Mouse (Mus musculus) mammary gland, adult 2 months (tissue): ENCODE measurements around the gene Stk32b. TPM values are rescaled to one million over a fixed set of nuclear protein-coding genes. Genes with fewer than 3 reads are reported as not detected.

Experiments used
- polyA plus RNA-seq: library from polyadenylated mRNA; depleted of rRNA; stranded (reverse); fragments of >200 nt; gene quantifications from 2 replicates; pipeline ENCODE4 v1.2.3, GENCODE M21; 2012; ENCODE audit warnings: low replicate concordance; rRNA removed

Gene Stk32b
- polyA plus RNA-seq = 0.45 and 1.1 TPM in 2 replicates

DNA sequence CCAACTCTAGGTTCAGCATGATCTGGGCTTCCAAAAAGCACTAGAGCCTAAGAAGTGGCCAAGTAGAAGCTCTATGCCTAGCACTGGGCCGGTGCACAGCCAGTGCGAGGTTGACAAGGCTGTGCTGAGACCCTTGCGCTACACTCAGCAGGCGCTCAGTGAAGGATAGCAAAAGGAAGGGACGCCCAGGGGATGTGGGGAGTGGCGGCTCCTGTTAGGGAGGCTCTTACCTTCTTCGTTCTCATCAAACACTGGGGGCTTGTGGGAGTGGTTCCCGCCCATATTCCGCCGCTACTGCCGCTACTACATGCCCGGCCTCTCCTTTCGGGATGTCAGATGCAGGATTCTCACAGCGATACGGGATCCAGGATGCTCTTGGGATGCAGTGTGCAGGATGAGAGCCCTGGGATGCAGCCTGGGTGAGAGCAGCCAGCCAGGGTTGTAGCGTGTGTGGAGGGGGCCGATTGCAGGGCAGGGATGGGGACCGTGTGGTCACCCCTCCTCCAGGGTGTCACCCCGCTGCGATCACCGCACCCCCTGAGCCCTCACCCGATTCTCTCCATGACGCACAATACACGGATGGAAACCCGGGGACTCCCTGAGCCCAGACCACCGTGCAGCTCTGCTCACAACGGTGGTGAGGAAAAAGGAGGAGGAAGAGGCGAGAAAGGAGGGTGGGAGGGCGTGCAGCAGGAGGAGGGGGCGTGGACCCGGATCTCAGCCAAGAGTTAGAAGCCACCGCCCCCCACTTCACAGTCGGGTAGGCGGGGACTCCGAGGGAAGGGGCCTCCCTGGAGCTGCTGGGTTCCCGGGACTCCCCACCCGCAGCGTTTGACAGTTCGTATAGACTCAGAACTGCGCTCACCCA lies at the start of gene Stk32b:
TSS of gene Stk32b (minus strand) at position 667 of the 868 bp plus-strand sequence.

GRCm38 (mm10) chr5:37735224-37735623 lies 18.3 kb upstream of the Stk32b start, which contains the start of gene Cytl1:
Cytl1 (plus strand) TSS chr5:37735519.

Other genes with a start within 250 kb of the Stk32b start
- 10.8 and 21.6 TPM in 2 replicates for gene Cytl1, start 18.3 kb upstream of the Stk32b start, polyA plus RNA-seq
- 10.9 and 20.9 TPM in 2 replicates for gene Msx1, start 107.4 kb upstream of the Stk32b start, polyA plus RNA-seq